In genomic region chr17:81189996-81190395, GRCm38 (mm10) we compare ENCODE assay signal across 8 mouse cellular contexts.
DNase-seq lines count a peak whose midpoint lies in the region; ATAC-seq and TF ChIP-seq lines count a peak whose summit lies in the region.

No protein-coding gene starts in this region.

- H3K4me1 ChIP-seq in forebrain, embryonic 10.5 days: no peaks in the 10 kb centered on the region
- H3K4me1 ChIP-seq in hindbrain, postnatal 0 days (ENCODE audit: insufficient read depth, low read length): no peaks in the 10 kb centered on the region
- H3K4me1 ChIP-seq in midbrain, embryonic 12.5 days: no peaks in the 10 kb centered on the region
- 0 out of 2 replicates have a peak, but pooled peaks cover 4% of the 10 kb centered on the region for H3K4me1 ChIP-seq in stomach, embryonic 16.5 days (ENCODE audit: control insufficient read depth, insufficient read depth, low read length)

- H3K36me3 ChIP-seq in forebrain, embryonic 10.5 days (replicated peaks): no peaks in the 10 kb centered on the region
- H3K36me3 ChIP-seq in hindbrain, postnatal 0 days (ENCODE audit: insufficient read depth, low read length): no peaks in the 10 kb centered on the region
- H3K36me3 ChIP-seq in midbrain, embryonic 12.5 days: no peaks in the 10 kb centered on the region
- no peaks in the 10 kb centered on the region for H3K36me3 ChIP-seq in stomach, embryonic 16.5 days (ENCODE audit: control insufficient read depth, insufficient read depth, low read length)

- ATAC-seq in hindbrain, postnatal 0 days: peak; percentile 63; the same call in 1 of the 2 replicates
- peak; percentile 65 for ATAC-seq in midbrain, embryonic 12.5 days (ENCODE audit: low FRiP score, low read depth)
- ATAC-seq in stomach, embryonic 16.5 days (ENCODE audit: insufficient read depth, low FRiP score): peak; percentile 29; the same call in 1 of the 2 replicates

- TF ChIP-seq CTCF in hindbrain, postnatal 0 days (IDR thresholded peaks at IDR 0.05; ENCODE audit: low read depth): peak; percentile 84

- no peak overlapping the region for H3K27ac ChIP-seq in forebrain, embryonic 10.5 days
- H3K27ac ChIP-seq in hindbrain, postnatal 0 days: no peak overlapping the region
- no peak overlapping the region for H3K27ac ChIP-seq in midbrain, embryonic 12.5 days (replicated peaks)
- no peak overlapping the region for H3K27ac ChIP-seq in stomach, embryonic 16.5 days (ENCODE audit: low read length)

- no peak overlapping the region for H3K4me2 ChIP-seq in hindbrain, postnatal 0 days (ENCODE audit: low read depth, low read length)
- no peak overlapping the region for H3K4me2 ChIP-seq in midbrain, embryonic 12.5 days (replicated peaks)
- H3K4me2 ChIP-seq in stomach, embryonic 16.5 days (ENCODE audit: low read depth, low read length): no peak overlapping the region

- 69% methylated on average over 4 of the region's 4 CpGs for whole genome bisulfite sequencing in forebrain, embryonic 10.5 days
- WGBS in hindbrain, postnatal 0 days: 54% methylated on average over 4 of the region's 4 CpGs
- 52% methylated on average over 4 of the region's 4 CpGs for WGBS in midbrain, embryonic 12.5 days
- WGBS in stomach, embryonic 16.5 days: 52% methylated on average over 4 of the region's 4 CpGs

- intact Hi-C loops in left cerebral cortex, postnatal 25 days (cut with DNase I): loop anchor here (5.0 to 10.0 kb wide), 5 partner anchors 225 to 1812 kb away; no protein-coding TSS in a partner anchor

- no peak overlapping the region for H3K9ac ChIP-seq in hindbrain, postnatal 0 days (replicated peaks; ENCODE audit: low read length)
- no peak overlapping the region for H3K9ac ChIP-seq in midbrain, embryonic 12.5 days (replicated peaks)
- H3K9ac ChIP-seq in stomach, embryonic 16.5 days (ENCODE audit: low read length): no peak overlapping the region

- no peaks in the 10 kb centered on the region for H3K27me3 ChIP-seq in forebrain, embryonic 10.5 days (ENCODE audit: poor library complexity, severe bottlenecking)
- H3K27me3 ChIP-seq in hindbrain, postnatal 0 days (ENCODE audit: insufficient read depth, low read length): no peaks in the 10 kb centered on the region
- no peaks in the 10 kb centered on the region for H3K27me3 ChIP-seq in midbrain, embryonic 12.5 days
- no peaks in the 10 kb centered on the region for H3K27me3 ChIP-seq in stomach, embryonic 16.5 days (ENCODE audit: control insufficient read depth, insufficient read depth, low read length)

- no peaks in the 10 kb centered on the region for H3K9me3 ChIP-seq in forebrain, embryonic 10.5 days
- no peaks in the 10 kb centered on the region for H3K9me3 ChIP-seq in hindbrain, postnatal 0 days (ENCODE audit: low read length)
- no peaks in the 10 kb centered on the region for H3K9me3 ChIP-seq in midbrain, embryonic 12.5 days
- no peaks in the 10 kb centered on the region for H3K9me3 ChIP-seq in stomach, embryonic 16.5 days (replicated peaks; ENCODE audit: control insufficient read depth, low read length)

- H3K4me3 ChIP-seq in forebrain, embryonic 10.5 days: no peak overlapping the region
- no peak overlapping the region for H3K4me3 ChIP-seq in hindbrain, postnatal 0 days (ENCODE audit: low read length)
- no peak overlapping the region for H3K4me3 ChIP-seq in midbrain, embryonic 12.5 days
- no peak overlapping the region for H3K4me3 ChIP-seq in stomach, embryonic 16.5 days (replicated peaks; ENCODE audit: low read length)

- DNase-seq in gastrocnemius, adult 18-20 months (ENCODE audit: low spot score): peak; percentile 2
- no peak for DNase-seq in gastrocnemius, adult 8-10 months (ENCODE audit: low spot score in 2 of 2)
- DNase-seq in adrenal gland, postnatal 36 days: peak; percentile 26 to 48
- peak; percentile 22 for DNase-seq in forebrain, embryonic 10.5 days (ENCODE audit: extremely low spot score, low spot score)
- DNase-seq in hindbrain, postnatal 0 days (ENCODE audit: low spot score): peak; percentile 72
- DNase-seq in left cerebral cortex, postnatal 25 days (ENCODE audit: low spot score in 2 of 2): peak; percentile 35 to 58

Comparison
In these comparisons a context has a peak if more than half of its experiments do, and no peak if none do; other contexts are left out.
1. DNase-seq: peak in gastrocnemius, adult 18-20 months (single experiment), adrenal gland, postnatal 36 days (2 of 2), forebrain, embryonic 10.5 days (single experiment), hindbrain, postnatal 0 days (single experiment) and left cerebral cortex, postnatal 25 days (2 of 2); none in gastrocnemius, adult 8-10 months (0 of 2).
2. Peak in every context shown above with its lines, with median percentiles within 50 percentile points of each other: ATAC-seq.